Comparison of ENCODE assay signal across 9 mouse cellular contexts in the genomic region with DNA sequence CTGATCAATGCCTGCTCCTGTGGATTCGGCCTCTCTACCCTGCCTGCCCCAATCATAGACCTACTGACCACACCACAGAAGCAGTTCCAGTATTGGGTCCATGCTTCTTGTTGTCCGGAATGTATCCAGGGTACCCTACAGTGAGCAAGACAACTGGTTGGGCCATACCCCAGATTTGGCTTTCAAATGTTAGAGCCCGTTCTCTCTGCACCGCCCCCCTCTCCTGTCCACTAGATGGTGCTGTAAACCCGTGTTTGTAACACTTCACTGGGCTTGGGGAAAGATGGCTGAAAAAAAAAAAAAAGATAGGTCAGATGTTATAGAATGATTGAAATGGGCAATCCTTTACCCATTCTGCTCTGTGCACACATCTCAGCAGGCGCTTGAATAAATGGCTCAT. TPM values are rescaled to one million over a fixed set of nuclear protein-coding genes. Genes with fewer than 3 reads are reported as not detected.
DNase-seq lines count a peak whose midpoint lies in the region; ATAC-seq lines count a peak whose summit lies in the region.
"Had no signal": no experiment of that assay in that cellular context is flagged by ENCODE, and none has a peak within 500 bp of the region (broad histone marks: within the 10 kb centered on the region; RNA-seq: fewer than 3 reads in every experiment).

No protein-coding gene starts in this region.

- no peak overlapping the region for H3K9ac ChIP-seq in forebrain, embryonic 13.5 days
- H3K9ac ChIP-seq in neural tube, embryonic 15.5 days (replicated peaks): no peak overlapping the region
- H3K9ac ChIP-seq: embryonic facial prominence, embryonic 13.5 days had no signal

- peak; percentile 6 for DNase-seq in ovary, postnatal 10 days (ENCODE audit: low spot score)
- DNase-seq in ovary, adult 18-20 months (ENCODE audit: low spot score): no peak
- peak; percentile 40 for DNase-seq in brain, embryonic 18.5 days (ENCODE audit: low read depth, low spot score)
- peak; percentile 33 to 70 for DNase-seq in kidney, adult 8-10 months
- DNase-seq in left cerebral cortex, postnatal 4 days: peak; percentile 64

- H3K4me3 ChIP-seq in forebrain, embryonic 13.5 days: no peak overlapping the region
- H3K4me3 ChIP-seq in neural tube, embryonic 15.5 days (replicated peaks): no peak overlapping the region
- H3K4me3 ChIP-seq: embryonic facial prominence, embryonic 13.5 days had no signal

- H3K27me3 ChIP-seq in forebrain, embryonic 13.5 days: no peaks in the 10 kb centered on the region
- no peaks in the 10 kb centered on the region for H3K27me3 ChIP-seq in neural tube, embryonic 15.5 days (replicated peaks)
- H3K27me3 ChIP-seq: embryonic facial prominence, embryonic 13.5 days had no signal

- H3K9me3 ChIP-seq in forebrain, embryonic 13.5 days (replicated peaks): no peaks in the 10 kb centered on the region
- no peaks in the 10 kb centered on the region for H3K9me3 ChIP-seq in neural tube, embryonic 15.5 days (replicated peaks)
- H3K9me3 ChIP-seq: embryonic facial prominence, embryonic 13.5 days had no signal

- H3K4me2 ChIP-seq in forebrain, embryonic 13.5 days: no peak overlapping the region
- no peak overlapping the region for H3K4me2 ChIP-seq in neural tube, embryonic 15.5 days
- H3K4me2 ChIP-seq: embryonic facial prominence, embryonic 13.5 days had no signal

- H3K4me1 ChIP-seq in forebrain, embryonic 13.5 days: no peaks in the 10 kb centered on the region
- H3K4me1 ChIP-seq in neural tube, embryonic 15.5 days: peaks cover 7% of the 10 kb centered on the region; the same call in 1 of the 2 replicates
- H3K4me1 ChIP-seq: embryonic facial prominence, embryonic 13.5 days had no signal

- 21% methylated on average over 6 of the region's 6 CpGs for WGBS in forebrain, embryonic 13.5 days
- 22% methylated on average over 6 of the region's 6 CpGs for WGBS in neural tube, embryonic 15.5 days

- peak; percentile 85 for ATAC-seq in forebrain, embryonic 13.5 days
- ATAC-seq in neural tube, embryonic 15.5 days (ENCODE audit: low FRiP score): peak; percentile 73
- ATAC-seq in megakaryocyte-erythroid progenitor cell, adult 5-6 weeks (replicated peaks; ENCODE audit: low FRiP score, low TSS enrichment, poor library complexity, severe bottlenecking): no peak

- no peak overlapping the region for H3K27ac ChIP-seq in forebrain, embryonic 13.5 days
- no peak overlapping the region for H3K27ac ChIP-seq in neural tube, embryonic 15.5 days (replicated peaks)
- H3K27ac ChIP-seq: embryonic facial prominence, embryonic 13.5 days had no signal

- no peaks in the 10 kb centered on the region for H3K36me3 ChIP-seq in forebrain, embryonic 13.5 days (ENCODE audit: poor library complexity, severe bottlenecking)
- H3K36me3 ChIP-seq in neural tube, embryonic 15.5 days: no peaks in the 10 kb centered on the region
- H3K36me3 ChIP-seq: embryonic facial prominence, embryonic 13.5 days had no signal

- intact Hi-C loops in left cerebral cortex, postnatal 4 days (cut with DNase I): loop anchor here (10.0 kb wide), 1 partner anchor 549 kb away; no protein-coding TSS in a partner anchor

RNA-seq across cellular contexts. Expression of a gene that starts 56.1 kb away (rescaled TPM):
- polyA plus RNA-seq in forebrain, embryonic 13.5 days (2015; fragmentation: Nextera tagmentation; extraction: Ambion mirVana): 5.5 and 7.1 TPM in 2 replicates
- 10 to 100 TPM; 16.6 to 19.9 TPM for total RNA-seq in left cerebral cortex, postnatal 4 days (2021)
- 23.1 and 27.9 TPM in 2 replicates for polyA plus RNA-seq in neural tube, embryonic 15.5 days (2015; fragmentation: Nextera tagmentation; extraction: Ambion mirVana)
- total RNA-seq in megakaryocyte-erythroid progenitor cell, adult 5-6 weeks (2014; fragmentation: Nextera tagmentation): not detected in 2 replicates
- total RNA-seq in megakaryocyte-erythroid progenitor cell, adult 5-6 weeks (2017): 0.04 and 0.23 TPM in 2 replicates

Comparison
In these comparisons a context has a peak if more than half of its experiments do, and no peak if none do; other contexts are left out.
1. RNA of a gene that starts 56.1 kb away (total RNA-seq): 16.6 to 19.9 TPM in left cerebral cortex, postnatal 4 days; 0.04 to 0.23 TPM in megakaryocyte-erythroid progenitor cell, adult 5-6 weeks; every median in the first group is over 10 times any median in the second.